Mouse (Mus musculus) embryonic facial prominence, embryonic 15.5 days (tissue): ENCODE results near the gene 9330182L06Rik. TPM values are rescaled to one million over a fixed set of nuclear protein-coding genes. Genes with fewer than 3 reads are reported as not detected.

Experiments
- ATAC-seq: fragments of 200-750 bp; cut with Nextera tagmentation; 2 replicates; pipeline ENCODE4 v1.8.0; 2017; ENCODE audit warnings: low read depth, moderate TSS enrichment; ENCODE audit not compliant: insufficient number of reproducible peaks, low FRiP score, low TSS enrichment
- H3K27ac ChIP-seq: fragments of 300-500 bp; sonication (generic); replicated peaks from 2 replicates; pipeline ENCODE4 v1.5.1; 2015; ENCODE audit warnings: mild to moderate bottlenecking, inconsistent platforms
- H3K27me3 ChIP-seq: fragments of 300-500 bp; sonication (generic); 2 replicates; pipeline ENCODE4 v1.6.1; 2015; ENCODE audit warnings: inconsistent platforms
- H3K36me3 ChIP-seq: fragments of 300-500 bp; sonication (generic); 2 replicates; pipeline ENCODE4 v1.6.1; 2015; ENCODE audit warnings: mild to moderate bottlenecking, inconsistent platforms
- H3K4me1 ChIP-seq: fragments of 300-500 bp; sonication (generic); 2 replicates; pipeline ENCODE4 v1.6.1; 2015; ENCODE audit warnings: inconsistent platforms
- H3K4me2 ChIP-seq: fragments of 300-500 bp; sonication (generic); replicated peaks from 2 replicates; pipeline ENCODE4 v1.6.1; 2015; ENCODE audit warnings: mild to moderate bottlenecking, inconsistent platforms
- H3K4me3 ChIP-seq: fragments of 300-500 bp; sonication (generic); replicated peaks from 2 replicates; pipeline ENCODE4 v1.5.1; 2015; ENCODE audit warnings: mild to moderate bottlenecking, inconsistent platforms
- H3K9ac ChIP-seq: fragments of 300-500 bp; sonication (generic); 2 replicates; pipeline ENCODE4 v1.6.1; 2015; ENCODE audit warnings: inconsistent platforms
- H3K9me3 ChIP-seq: fragments of 300-500 bp; sonication (generic); replicated peaks from 2 replicates; pipeline ENCODE4 v1.6.1; 2016; ENCODE audit warnings: inconsistent platforms
- WGBS: fragments of 180-500 bp; shearing (Covaris S2); methylation state at CpG from one replicate; pipeline ENCODE4 v1.1.7; 2015; 5-methylcytosine and 5-hydroxymethylcytosine counted together
- polyA plus RNA-seq: library from polyadenylated mRNA; unstranded; fragments of >200 nt; fragmentation: Nextera tagmentation; extraction: Ambion mirVana; gene quantifications from 2 replicates; pipeline ENCODE4 v1.2.1, GENCODE M21; 2015

9330182L06Rik gene
- polyA plus RNA-seq, 1 experiment from 2014 or later, result 3.1 TPM

DNA sequence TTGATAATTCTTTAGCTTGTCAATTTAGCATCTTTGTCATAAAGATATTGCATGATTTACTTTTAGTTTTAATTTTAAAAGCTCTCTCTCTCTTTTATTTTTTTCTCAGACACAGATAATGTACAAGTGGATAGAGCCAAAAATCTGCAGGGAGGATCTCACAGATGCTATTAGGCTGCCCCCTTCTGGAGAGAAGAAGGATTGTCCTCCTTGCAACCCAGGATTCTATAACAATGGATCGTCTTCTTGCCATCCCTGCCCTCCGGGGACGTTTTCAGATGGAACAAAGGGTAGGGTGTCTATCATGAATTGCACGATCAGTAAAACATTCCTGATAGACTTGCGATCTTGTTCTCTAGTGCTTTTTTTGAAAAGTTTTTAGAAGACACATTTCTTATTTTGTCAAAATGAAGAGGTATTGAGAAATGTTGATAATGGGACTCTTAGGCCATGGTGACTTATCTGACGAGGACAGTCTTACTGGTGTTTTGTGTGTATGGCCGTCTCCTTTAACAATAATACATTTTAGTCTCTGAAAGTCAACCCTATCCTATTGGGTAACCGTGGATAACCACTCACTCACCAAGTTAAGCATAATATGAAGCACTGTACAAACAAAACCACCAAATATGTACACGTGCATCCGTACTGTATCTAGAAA is 161.8 kb downstream of the 9330182L06Rik start:
- Histone ChIP-seq H3K4me1 (no peaks in the 10 kb centered on the region), H3K9ac (no peak overlapping the region), H3K27me3 (no peaks in the 10 kb centered on the region), H3K4me2 (no peak overlapping the region), H3K27ac (no peak overlapping the region), H3K4me3 (no peak overlapping the region), H3K36me3 (no peaks in the 10 kb centered on the region), H3K9me3 (no peaks in the 10 kb centered on the region)
- no peak for ATAC-seq
- 39% methylated on average over 10 of the region's 10 CpGs for WGBS

DNA sequence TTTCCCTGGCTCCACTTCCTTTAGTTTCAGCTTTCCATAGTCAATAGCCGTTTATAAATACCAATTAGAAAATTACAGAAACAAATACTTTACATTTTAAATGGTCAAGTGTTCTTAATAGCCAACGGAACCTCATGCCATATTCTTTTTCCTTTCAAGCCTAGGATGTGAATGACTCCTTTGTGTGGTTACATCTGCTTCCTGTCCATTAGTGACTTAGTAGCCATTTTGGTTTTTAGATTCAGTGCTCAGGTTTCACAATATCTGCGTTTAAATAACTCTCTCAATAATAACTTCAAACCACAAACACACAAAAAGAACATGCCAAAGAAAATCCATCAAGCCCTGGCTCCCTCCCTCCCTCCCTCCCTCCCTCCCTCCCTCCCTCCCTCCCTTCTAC is 162.8 kb downstream of the 9330182L06Rik start:
- H3K36me3 ChIP-seq, result no peaks in the 10 kb centered on the region
- H3K4me1 ChIP-seq, result no peaks in the 10 kb centered on the region
- H3K4me2 ChIP-seq, result no peak overlapping the region
- ATAC-seq, result no peak
- no peak overlapping the region for H3K4me3 ChIP-seq
- WGBS, result 31% methylated on average over 3 of the region's 3 CpGs
- no peaks in the 10 kb centered on the region for H3K27me3 ChIP-seq
- H3K9ac ChIP-seq, result no peak overlapping the region
- H3K9me3 ChIP-seq, result no peaks in the 10 kb centered on the region
- H3K27ac ChIP-seq, result no peak overlapping the region

DNA sequence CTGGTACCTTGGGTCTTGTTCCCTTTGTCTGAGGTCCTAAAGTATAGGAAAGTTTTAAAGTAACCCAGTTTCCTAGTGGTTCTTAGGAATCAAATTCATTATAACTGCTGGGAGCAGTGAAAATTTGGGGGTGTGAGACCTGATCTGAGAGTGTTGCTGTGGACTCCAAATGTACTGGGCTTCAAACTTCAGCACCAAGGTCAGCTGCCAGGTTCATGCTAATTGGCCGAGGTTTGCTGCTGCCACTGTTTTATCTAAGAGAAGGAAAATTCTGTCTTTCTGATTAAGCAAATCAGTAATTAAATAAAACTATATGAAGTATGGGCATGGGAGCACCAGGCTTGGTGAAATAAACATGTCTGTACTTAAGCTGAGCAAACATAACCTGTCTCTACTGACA is 180.2 kb downstream of the 9330182L06Rik start:
- no peaks in the 10 kb centered on the region for H3K36me3 ChIP-seq
- H3K4me1 ChIP-seq, result no peaks in the 10 kb centered on the region
- no peaks in the 10 kb centered on the region for H3K9me3 ChIP-seq
- H3K4me2 ChIP-seq, result no peak overlapping the region
- H3K4me3 ChIP-seq, result no peak overlapping the region
- WGBS, result 0% methylated on average over 1 of the region's 1 CpGs
- no peaks in the 10 kb centered on the region for H3K27me3 ChIP-seq
- no peak for ATAC-seq
- H3K9ac ChIP-seq, result no peak overlapping the region
- H3K27ac ChIP-seq, result no peak overlapping the region

DNA sequence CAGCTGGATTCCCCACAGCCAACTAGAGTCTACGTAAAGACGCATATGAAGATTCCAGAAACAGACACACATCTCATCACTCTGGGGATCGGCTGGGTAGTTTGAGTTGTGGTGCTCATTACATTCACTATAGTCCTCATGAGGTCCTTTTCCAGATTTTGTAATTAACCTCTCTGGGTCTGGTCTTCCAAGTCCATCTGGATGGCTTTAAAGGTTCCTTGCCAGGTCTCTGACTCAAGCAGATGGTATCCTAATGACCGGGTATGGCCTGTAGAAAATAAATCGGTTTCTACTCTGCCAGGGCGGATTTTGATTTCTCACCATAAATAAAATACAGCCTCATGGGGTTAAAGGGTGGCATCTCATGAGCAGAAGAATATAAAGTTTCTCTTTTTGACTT is 183.0 kb downstream of the 9330182L06Rik start:
- Histone ChIP-seq H3K9ac (no peak overlapping the region), H3K27me3 (no peaks in the 10 kb centered on the region), H3K9me3 (no peaks in the 10 kb centered on the region), H3K36me3 (no peaks in the 10 kb centered on the region), H3K4me2 (no peak overlapping the region), H3K27ac (no peak overlapping the region), H3K4me1 (no peaks in the 10 kb centered on the region), H3K4me3 (no peak overlapping the region)
- 82% methylated on average over 6 of the region's 6 CpGs for WGBS
- ATAC-seq, result no peak

DNA sequence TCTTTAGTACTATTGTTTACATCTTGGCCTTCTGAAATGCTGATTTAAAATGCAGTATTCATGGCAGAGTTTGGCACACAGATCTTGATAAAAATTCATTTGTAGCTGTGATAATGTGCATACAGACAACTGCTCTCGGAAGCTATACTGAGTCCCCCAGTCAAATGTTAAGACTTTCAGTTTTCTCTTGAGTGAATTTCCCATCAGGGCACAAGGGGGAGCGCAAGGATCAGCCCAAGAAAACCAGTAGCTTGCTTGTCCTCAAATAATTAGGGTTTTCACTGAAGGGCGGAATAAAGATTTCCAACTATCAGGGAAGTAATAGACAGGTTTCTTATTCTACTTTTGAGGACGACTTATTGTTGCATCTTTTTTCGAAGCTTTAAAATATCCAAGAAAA is 183.7 kb downstream of the 9330182L06Rik start:
- 67% methylated on average over 5 of the region's 5 CpGs for WGBS
- H3K36me3 ChIP-seq, result no peaks in the 10 kb centered on the region
- no peak overlapping the region for H3K9ac ChIP-seq
- no peaks in the 10 kb centered on the region for H3K27me3 ChIP-seq
- H3K27ac ChIP-seq, result no peak overlapping the region
- no peak overlapping the region for H3K4me3 ChIP-seq
- H3K4me2 ChIP-seq, result no peak overlapping the region
- H3K9me3 ChIP-seq, result no peaks in the 10 kb centered on the region
- ATAC-seq, result no peak
- no peaks in the 10 kb centered on the region for H3K4me1 ChIP-seq

DNA sequence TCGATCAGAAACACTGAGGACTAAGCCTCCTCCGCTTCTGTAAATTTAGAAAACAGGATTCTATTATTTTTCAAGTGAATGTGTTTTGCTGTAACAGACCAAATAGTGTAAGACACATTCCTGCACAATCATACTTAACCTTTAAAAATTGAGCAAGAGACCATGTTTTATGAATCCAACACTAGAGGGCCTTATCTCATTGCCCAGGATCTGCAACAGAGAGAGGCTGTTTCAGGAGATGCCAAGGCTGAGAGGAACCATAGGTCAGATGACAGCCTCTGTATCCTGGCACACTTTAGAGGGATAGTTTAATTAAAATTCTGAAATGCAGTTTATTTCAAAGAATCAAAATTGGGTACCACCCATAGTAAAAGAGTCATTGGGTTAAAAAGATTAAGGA is 187.4 kb downstream of the 9330182L06Rik start:
- no peak overlapping the region for H3K9ac ChIP-seq
- ATAC-seq, result no peak
- 88% methylated on average over 2 of the region's 2 CpGs for WGBS
- no peak overlapping the region for H3K4me3 ChIP-seq
- no peak overlapping the region for H3K4me2 ChIP-seq
- no peaks in the 10 kb centered on the region for H3K9me3 ChIP-seq
- H3K36me3 ChIP-seq, result no peaks in the 10 kb centered on the region
- no peak overlapping the region for H3K27ac ChIP-seq
- no peaks in the 10 kb centered on the region for H3K4me1 ChIP-seq
- H3K27me3 ChIP-seq, result no peaks in the 10 kb centered on the region

DNA sequence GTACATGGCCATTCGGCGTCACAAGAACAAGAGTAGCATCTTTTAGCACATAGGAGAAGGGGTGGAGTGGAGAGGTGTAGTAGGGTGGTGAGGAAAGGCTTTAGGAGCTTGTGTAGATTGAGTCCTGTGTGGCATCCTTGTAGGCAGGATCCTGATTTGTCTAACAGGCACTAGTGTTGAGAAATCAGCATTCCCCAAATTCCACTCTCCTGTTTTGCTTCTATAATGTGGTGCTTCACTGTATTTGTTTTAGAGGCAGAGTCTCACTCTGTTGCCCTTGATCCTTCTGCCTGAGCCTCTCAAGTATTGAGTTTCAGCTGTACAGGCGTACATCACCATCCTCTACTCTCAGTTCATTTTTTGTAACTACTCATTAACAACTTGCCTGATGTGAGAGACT is 211.7 kb downstream of the 9330182L06Rik start:
- no peaks in the 10 kb centered on the region for H3K4me1 ChIP-seq
- H3K4me2 ChIP-seq, result no peak overlapping the region
- H3K9me3 ChIP-seq, result no peaks in the 10 kb centered on the region
- no peak overlapping the region for H3K9ac ChIP-seq
- ATAC-seq, result no peak
- H3K36me3 ChIP-seq, result no peaks in the 10 kb centered on the region
- no peak overlapping the region for H3K27ac ChIP-seq
- H3K27me3 ChIP-seq, result no peaks in the 10 kb centered on the region
- no peak overlapping the region for H3K4me3 ChIP-seq
- 63% methylated on average over 3 of the region's 3 CpGs for WGBS

DNA sequence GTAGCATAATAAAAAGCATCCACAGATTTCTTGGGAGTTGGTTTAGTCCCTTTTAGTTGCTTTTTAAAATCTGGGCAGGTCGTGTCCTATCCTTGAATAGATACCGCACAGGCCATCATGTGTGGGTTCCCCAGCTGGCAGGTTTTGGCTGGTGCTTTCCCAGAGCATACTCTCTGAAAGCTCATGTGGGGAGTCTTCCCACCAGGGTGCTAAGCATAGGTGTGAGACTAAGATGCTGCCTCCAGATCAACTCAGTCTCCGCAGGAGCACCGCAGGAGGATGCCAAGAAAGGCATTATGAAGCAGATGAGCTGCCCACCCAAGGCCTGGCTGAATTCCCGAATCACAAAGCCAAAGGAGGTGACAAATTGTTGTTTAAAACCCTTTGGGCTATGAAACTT is 229.5 kb downstream of the 9330182L06Rik start:
- no peak for ATAC-seq
- Histone ChIP-seq H3K27me3 (no peaks in the 10 kb centered on the region), H3K4me2 (no peak overlapping the region), H3K9ac (no peak overlapping the region), H3K27ac (no peak overlapping the region), H3K36me3 (no peaks in the 10 kb centered on the region), H3K9me3 (no peaks in the 10 kb centered on the region), H3K4me1 (no peaks in the 10 kb centered on the region), H3K4me3 (no peak overlapping the region)
- WGBS, result 25% methylated on average over 5 of the region's 5 CpGs

DNA sequence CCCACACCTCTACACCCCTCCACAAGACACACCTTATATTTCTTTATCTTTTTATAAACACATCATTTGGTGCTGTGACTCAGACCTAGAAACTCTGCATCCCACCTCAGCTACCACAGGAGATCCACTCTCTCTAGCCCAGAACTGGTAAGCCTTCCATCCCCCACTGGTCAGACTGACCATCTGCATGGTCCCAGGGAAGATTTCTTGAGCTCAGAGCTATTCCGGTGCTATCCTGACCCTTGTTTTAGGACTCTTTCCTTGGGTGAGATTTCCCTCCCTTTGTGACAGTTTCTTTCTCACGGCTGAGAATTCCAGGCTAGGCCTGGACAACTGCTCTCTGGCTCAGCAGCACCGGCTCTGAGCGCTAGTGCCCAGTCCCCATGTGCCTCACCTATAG is 231.3 kb downstream of the 9330182L06Rik start:
- Histone ChIP-seq H3K4me2 (no peak overlapping the region), H3K4me1 (no peaks in the 10 kb centered on the region), H3K36me3 (no peaks in the 10 kb centered on the region), H3K4me3 (no peak overlapping the region), H3K27me3 (no peaks in the 10 kb centered on the region), H3K27ac (no peak overlapping the region), H3K9me3 (no peaks in the 10 kb centered on the region), H3K9ac (no peak overlapping the region)
- ATAC-seq, result no peak
- 76% methylated on average over 4 of the region's 4 CpGs for WGBS

DNA sequence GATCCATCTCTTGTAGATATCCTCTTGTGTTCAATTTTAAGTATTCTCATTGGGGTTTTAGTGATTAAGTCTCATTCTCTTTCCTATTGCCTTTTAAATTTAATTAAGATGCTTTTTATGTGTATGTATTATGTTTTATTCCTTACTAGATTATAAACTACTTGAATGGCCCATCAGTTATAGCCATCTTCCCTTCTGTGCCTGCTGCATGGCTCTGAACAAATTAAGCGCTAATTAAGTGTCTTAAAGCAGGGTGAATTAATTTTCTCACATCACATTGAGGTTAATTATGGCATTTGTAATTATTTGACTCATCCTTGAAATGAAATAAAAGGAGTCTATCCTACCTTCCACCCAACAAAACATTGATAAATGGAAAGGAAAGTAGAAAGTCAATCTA is 245.1 kb downstream of the 9330182L06Rik start:
- H3K4me1 ChIP-seq, result no peaks in the 10 kb centered on the region
- no peak for ATAC-seq
- no peaks in the 10 kb centered on the region for H3K36me3 ChIP-seq
- WGBS, result 88% methylated on average over 1 of the region's 1 CpGs
- no peak overlapping the region for H3K27ac ChIP-seq
- no peaks in the 10 kb centered on the region for H3K9me3 ChIP-seq
- no peak overlapping the region for H3K4me2 ChIP-seq
- no peaks in the 10 kb centered on the region for H3K27me3 ChIP-seq
- H3K4me3 ChIP-seq, result no peak overlapping the region
- H3K9ac ChIP-seq, result no peak overlapping the region

DNA sequence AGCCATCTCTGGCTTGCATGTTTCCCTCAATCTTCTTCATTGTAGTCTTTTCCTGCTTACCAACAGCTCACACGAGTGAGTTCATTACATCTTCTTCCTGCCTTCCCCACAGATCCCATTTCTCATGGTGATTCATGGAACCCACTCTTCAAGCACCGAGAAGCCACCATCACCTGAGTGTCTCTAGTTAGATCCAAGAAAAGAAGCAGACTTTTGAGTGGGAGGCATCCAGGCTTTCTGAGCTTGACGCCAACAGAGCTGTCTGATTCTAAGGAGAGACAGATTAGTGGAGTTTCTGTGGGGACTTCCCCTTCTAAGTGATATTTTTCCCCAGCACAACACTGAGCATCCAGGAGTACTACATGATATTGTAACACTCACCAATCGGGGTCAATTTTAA is 259.6 kb downstream of the 9330182L06Rik start:
- H3K9ac ChIP-seq, result no peak overlapping the region
- H3K27ac ChIP-seq, result no peak overlapping the region
- no peaks in the 10 kb centered on the region for H3K9me3 ChIP-seq
- ATAC-seq, result no peak
- no peaks in the 10 kb centered on the region for H3K27me3 ChIP-seq
- WGBS, result 80% methylated on average over 4 of the region's 4 CpGs
- no peak overlapping the region for H3K4me3 ChIP-seq
- H3K36me3 ChIP-seq, result no peaks in the 10 kb centered on the region
- H3K4me1 ChIP-seq, result no peaks in the 10 kb centered on the region
- H3K4me2 ChIP-seq, result no peak overlapping the region
